Mouse (Mus musculus) brain, embryonic 14.5 days (tissue): ENCODE results near the gene Gak.

Experiments used
- CTCF ChIP-seq: fragments of 200-500 bp; IDR thresholded peaks from 2 replicates; pipeline ENCODE4 v1.5.1; 2012; ENCODE audit warnings: inconsistent platforms, mild to moderate bottlenecking, moderate library complexity, borderline replicate concordance; ENCODE audit not compliant: insufficient read depth, insufficient read length; ENCODE audit errors: extremely low read depth
- POLR2A ChIP-seq: fragments of 200-500 bp; IDR thresholded peaks from 2 replicates; pipeline ENCODE4 v1.6.1; 2012; ENCODE audit warnings: mild to moderate bottlenecking, inconsistent platforms, borderline replicate concordance; ENCODE audit not compliant: poor library complexity, insufficient read depth, insufficient read length, severe bottlenecking; ENCODE audit errors: extremely low read depth

GRCm38 (mm10) chr5:108658611-108659010, 29.1 kb upstream of the Gak start:
- TF ChIP-seq CTCF: no peak
- TF ChIP-seq POLR2A: no peak
